Mouse (Mus musculus) layer of hippocampus, adult 6 months (tissue): Measurements from ENCODE around the gene Klf4. TPM values are rescaled to one million over a fixed set of nuclear protein-coding genes. Genes with fewer than 3 reads are reported as not detected.

ENCODE experiments used
- long read RNA-seq, 2 experiments: library from polyadenylated mRNA; unstranded; transcript quantifications; one replicate each; pipeline ENCODE4 v2.0.0; 2019 to 2020
- polyA plus RNA-seq: library from polyadenylated mRNA; unstranded; fragments of <200 nt; fragmentation: Nextera tagmentation; gene quantifications from 2 replicates; pipeline ENCODE4 v1.2.3, GENCODE M21; 2021

Klf4 gene
- polyA plus RNA-seq = 0.44 and 0.63 TPM in 2 replicates
- long read RNA-seq, experiment 1, partial matches to known transcripts = 3 of 3 reads
- long read RNA-seq, experiment 1, other reads (novel, unspliced or antisense) = 0 of 3 reads
- long read RNA-seq, experiment 2, partial matches to known transcripts = 0 of 1 reads
- long read RNA-seq, experiment 2, other reads (novel, unspliced or antisense) = 0 of 1 reads

GRCm38 (mm10) chr4:55532407-55533195 is at the start of gene Klf4:
Gene Klf4, minus strand, starts transcription at chr4:55532466.

Other genes starting within 250 kb of the Klf4 start
- gene Rad23b, start 182.4 kb downstream of the Klf4 start, polyA plus RNA-seq = 27.6 and 37.1 TPM in 2 replicates